Mouse (Mus musculus): ENCODE results near the gene Olfr1490.

- TF ChIP-seq CTCF (IDR thresholded peaks at IDR 0.05; ENCODE audit: low read depth) (no peak), EP300 (IDR thresholded peaks at IDR 0.05; ENCODE audit: low read depth) (no peak)
Measured at GRCm38 (mm10) chr19:13696968-13697367, 46.1 kb downstream of the Olfr1490 start, which contains the start of gene Olfr1491.

All from liver, embryonic 14.5 days (tissue).